Mouse (Mus musculus): ENCODE results near the gene Ciz1.

The Ciz1 gene

GRCm38 (mm10) chr2:32381141-32381774 lies 29.1 kb downstream of the Ciz1 start:
- DNase-seq (ENCODE audit: low read depth), result no peak

DNA sequence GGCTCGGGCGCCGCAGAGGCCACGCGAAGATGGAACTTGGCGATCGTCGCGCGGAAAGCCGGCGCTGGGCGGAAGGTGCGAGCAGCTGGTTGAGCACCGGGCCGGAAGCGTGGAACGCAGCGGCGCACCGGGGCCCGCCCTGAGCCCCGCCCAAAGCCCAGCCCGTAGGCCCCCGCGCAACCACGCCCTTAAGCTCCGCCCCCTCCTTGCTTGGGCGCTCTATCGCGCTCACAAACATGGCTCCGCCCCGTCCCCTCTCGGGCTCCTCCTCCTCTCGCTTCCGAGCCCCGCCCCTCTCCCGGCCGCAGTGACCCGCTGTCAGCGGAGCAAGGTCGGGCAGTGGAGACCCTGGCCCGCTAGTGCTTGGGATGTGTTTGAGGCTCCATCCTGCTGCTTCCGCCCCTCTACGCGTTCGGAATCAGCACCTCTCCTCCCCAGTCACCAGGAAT lies 29.7 kb downstream of the Ciz1 start, which contains the start of gene 1110008P14Rik:
1110008P14Rik (minus strand) TSS at position 164 of the 449 bp plus-strand sequence.
- DNase-seq (ENCODE audit: low read depth), result peak; percentile 92

DNA sequence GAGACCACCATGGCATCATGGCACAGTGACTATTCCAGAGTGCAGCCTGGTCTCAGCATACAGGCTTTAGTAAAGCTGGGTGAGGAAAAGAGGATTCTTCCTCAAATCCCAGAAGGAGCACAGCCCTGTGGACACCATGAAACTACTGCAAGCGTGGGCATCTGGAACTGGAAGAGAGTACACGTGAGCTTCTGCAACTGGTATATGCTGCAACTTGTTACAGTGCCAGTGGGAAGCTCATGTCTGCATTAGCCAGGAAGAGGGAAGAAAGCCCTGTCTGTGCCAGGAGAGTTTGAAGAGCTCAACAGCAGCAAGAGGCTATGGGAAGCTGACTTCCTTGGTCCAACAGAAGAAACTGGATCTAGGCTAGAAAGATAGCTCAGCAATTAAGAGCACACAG lies 30.6 kb downstream of the Ciz1 start:
- no peak for DNase-seq (ENCODE audit: low read depth)

GRCm38 (mm10) chr2:32387706-32388490 lies 35.8 kb downstream of the Ciz1 start, which contains the start of gene Lcn2:
Gene Lcn2 (minus strand): TSS chr2:32388252.
- DNase-seq (ENCODE audit: low read depth), result peak; percentile 63

DNA sequence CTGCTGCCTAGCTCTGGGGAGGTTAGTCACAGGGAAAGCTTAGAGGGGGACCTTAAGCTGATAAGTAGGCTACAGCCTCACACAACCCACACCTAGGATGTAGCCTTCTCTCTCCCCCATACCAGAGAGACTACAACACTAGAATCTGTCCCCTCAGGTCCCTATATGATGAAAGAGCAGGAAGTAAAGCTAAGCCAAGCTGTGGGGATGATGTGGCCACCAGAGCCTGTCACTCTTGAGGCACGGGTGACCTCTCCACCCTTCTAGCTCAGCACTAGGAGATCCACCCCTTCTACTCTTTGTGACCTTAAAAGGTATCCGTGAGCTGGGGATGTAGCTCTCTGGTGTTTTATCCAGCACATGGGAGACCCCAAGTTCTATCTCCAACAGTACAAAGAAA lies 37.0 kb downstream of the Ciz1 start:
- peak; percentile 50 for DNase-seq (ENCODE audit: low read depth)

DNA sequence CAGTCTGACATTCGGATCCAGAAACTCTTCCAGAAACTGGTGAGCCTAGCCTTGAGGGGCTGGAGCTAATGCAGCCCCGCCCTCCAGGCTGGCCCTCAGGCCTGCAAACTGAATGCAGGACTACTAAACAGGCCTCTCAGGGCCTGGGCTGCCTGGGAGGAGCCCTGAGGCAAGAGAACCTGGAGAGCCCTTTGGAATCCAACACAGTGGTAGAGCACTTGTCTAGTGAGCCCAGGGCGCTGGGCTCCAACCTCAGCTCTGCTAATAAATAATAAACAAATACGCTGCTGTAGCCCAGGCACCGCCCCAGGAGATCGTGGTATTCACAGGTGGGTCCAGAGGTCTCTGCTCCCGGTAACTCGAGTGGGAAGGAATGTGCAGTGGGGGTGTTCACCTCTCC lies 38.7 kb downstream of the Ciz1 start:
- DNase-seq (ENCODE audit: low read depth), result no peak

GRCm38 (mm10) chr2:32392063-32392462 lies 39.9 kb downstream of the Ciz1 start:
- no peak for DNase-seq (ENCODE audit: low read depth)

DNA sequence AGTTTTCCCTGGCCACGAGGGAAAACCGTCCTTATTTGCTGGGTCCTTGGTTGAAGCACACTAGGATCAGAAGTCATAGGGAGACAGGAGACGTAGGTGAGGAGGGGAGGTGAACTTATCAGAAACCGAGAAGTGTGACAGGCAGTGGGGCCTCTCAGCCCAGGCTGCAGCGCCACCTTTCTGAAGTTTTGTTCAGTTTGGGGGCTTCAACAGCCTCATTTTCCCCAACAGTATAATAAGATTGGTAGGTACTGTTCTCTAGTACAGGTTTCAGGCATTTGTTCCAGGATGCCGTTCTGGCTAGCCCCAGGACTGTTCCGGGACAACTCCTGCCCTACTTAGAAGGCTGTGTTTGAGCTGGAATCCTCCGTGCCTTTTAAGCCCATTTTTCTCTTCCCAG lies 42.8 kb downstream of the Ciz1 start:
- DNase-seq (ENCODE audit: low read depth), result peak; percentile 80

DNA sequence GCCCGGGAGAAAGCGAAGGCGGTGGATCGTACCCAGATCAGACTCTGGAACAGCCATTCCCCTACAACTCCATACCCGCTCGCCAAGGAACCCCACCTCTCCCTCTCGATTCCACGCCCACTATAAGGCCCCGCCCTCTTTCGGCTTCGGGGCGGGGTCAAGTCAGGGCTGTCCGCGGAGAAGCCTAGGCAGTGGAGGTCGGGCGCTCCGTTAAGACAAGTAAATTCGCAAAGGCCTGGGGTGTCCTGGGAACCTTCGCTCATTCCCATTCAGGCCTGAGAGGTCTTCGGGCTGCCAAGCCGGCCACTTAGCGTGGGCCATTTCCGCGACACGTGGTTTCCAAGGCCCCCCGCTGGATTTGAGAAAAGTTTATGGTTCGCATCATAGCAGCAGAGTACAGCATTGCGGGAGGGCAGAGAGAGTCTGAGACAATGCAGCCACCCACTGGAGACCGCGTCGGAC lies 43.4 kb downstream of the Ciz1 start, which contains the start of gene Ptges2:
Ptges2 (plus strand) TSS at position 413 of the 462 bp plus-strand sequence.
- DNase-seq (ENCODE audit: low read depth), result peak; percentile 95

GRCm38 (mm10) chr2:32395946-32396621 lies 44.0 kb downstream of the Ciz1 start:
- DNase-seq (ENCODE audit: low read depth), result peak; percentile 98

DNA sequence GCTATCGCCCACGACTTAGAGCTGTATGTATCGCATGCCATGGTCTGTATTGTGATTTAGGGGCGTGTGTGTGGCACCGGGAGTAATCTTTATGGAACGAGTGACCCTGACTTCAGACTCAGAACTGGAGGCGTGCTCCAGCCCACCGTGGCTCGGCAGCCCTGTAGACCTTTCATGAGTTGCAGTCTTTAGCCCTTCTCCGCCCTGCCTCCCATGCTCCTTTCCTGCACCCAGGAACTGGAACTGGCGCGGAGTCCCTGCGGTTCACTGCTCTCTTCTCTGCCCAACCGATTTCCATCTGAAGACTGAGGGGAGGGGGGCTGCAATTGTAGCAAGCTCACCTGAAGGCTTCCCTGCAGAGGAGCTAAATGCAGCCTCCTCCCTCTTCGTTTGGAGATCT lies 44.6 kb downstream of the Ciz1 start:
- no peak for DNase-seq (ENCODE audit: low read depth)

GRCm38 (mm10) chr2:32404663-32405062 lies 52.5 kb downstream of the Ciz1 start:
- peak; percentile 97 for DNase-seq (ENCODE audit: low read depth)

GRCm38 (mm10) chr2:32407144-32407824 lies 55.2 kb downstream of the Ciz1 start:
- DNase-seq (ENCODE audit: low read depth), result no peak

GRCm38 (mm10) chr2:32408429-32409424 lies 56.6 kb downstream of the Ciz1 start:
- DNase-seq (ENCODE audit: low read depth), result no peak

DNA sequence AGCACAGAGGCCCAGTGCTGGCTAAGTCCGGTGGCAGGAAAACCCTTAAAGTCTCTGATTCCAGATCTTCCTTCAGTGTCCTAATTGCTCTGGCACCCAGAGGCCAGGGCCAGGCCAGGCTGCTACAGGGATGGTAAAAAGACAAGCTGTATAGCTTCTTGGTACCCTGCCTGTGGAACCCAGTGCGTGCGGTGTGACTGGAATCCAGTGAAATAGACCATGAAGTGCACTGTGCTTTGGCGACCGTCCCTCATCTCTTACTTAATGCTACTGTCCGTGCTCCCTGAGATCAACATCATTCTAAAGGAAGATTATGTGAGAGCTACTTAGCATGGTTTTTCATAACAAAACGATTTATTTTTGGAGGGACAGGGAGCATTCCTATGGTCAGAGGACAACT lies 59.3 kb downstream of the Ciz1 start:
- no peak for DNase-seq (ENCODE audit: low read depth)

DNA sequence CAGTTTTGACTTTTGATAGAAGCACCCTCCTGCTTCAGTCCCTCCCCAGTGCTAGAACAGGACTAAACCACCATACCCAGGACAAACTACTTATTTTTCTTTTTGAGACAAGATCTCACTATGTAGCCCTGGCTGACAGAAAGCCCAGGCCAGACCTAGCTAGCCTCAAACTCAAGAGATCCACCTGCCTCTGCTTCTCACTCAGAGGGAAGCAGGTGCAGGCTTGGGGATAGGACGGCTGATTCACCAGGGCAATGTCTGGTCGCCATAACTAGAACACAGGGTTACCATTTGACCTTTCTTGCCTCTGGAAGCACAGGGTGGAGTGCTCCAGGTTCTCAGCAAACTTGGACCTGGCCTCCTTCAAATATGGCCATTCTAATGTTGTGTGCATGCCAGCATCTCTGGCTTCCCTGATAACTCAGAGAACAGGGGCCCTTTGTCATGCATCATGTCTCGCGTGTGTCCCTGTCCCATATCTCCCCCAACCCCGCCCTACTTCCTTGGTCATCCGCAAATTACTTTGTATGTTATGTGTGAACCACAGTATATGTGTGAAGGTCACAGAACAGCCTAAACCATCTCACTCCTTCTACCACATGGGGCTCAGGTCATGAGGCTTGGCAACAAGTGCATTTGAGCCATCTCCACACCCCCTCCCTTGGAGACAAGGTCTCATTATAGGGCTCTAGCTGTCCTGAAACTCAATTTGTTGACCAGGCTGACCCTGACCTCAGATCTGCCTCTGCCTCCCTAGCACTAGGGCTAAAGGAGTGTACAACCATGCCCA lies 60.8 kb downstream of the Ciz1 start:
- DNase-seq (ENCODE audit: low read depth), result no peak

- DNase-seq (ENCODE audit: low read depth), result no peak
These were observed 61.8 kb downstream of the Ciz1 start for GRCm38 (mm10) chr2:32413936-32414335.

- no peak for DNase-seq (ENCODE audit: low read depth)
These were observed 63.7 kb downstream of the Ciz1 start for GRCm38 (mm10) chr2:32415801-32416200.

GRCm38 (mm10) chr2:32416556-32416955 lies 64.4 kb downstream of the Ciz1 start:
- DNase-seq (ENCODE audit: low read depth), result no peak

DNA sequence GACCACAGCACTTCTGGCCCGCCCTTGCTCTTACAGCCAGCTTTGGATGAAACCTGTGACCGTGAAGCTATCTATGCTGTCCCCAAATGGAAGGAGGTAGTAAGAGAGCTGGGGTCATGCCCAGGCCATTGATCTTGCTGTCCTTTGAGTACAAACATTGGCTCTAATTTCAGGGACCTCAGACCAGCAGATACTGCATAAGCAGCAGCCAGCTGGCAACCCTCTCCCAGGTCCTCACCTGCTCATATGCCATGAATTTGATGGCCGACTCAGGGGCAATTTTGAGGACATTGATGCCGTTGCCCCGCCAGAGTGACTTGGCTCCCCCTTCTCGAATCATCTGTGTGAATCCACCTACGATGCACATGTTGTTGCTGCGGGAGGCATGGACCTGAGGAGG lies 65.4 kb downstream of the Ciz1 start:
- no peak for DNase-seq (ENCODE audit: low read depth)

All from 416B (cell line).